Mouse (Mus musculus): Measurements from ENCODE around the gene Bbof1. TPM values are rescaled to one million over a fixed set of nuclear protein-coding genes. Genes with fewer than 3 reads are reported as not detected.

The Bbof1 gene
- total RNA-seq (2023) = under 1 TPM; 0.31 to 0.46 TPM

DNA sequence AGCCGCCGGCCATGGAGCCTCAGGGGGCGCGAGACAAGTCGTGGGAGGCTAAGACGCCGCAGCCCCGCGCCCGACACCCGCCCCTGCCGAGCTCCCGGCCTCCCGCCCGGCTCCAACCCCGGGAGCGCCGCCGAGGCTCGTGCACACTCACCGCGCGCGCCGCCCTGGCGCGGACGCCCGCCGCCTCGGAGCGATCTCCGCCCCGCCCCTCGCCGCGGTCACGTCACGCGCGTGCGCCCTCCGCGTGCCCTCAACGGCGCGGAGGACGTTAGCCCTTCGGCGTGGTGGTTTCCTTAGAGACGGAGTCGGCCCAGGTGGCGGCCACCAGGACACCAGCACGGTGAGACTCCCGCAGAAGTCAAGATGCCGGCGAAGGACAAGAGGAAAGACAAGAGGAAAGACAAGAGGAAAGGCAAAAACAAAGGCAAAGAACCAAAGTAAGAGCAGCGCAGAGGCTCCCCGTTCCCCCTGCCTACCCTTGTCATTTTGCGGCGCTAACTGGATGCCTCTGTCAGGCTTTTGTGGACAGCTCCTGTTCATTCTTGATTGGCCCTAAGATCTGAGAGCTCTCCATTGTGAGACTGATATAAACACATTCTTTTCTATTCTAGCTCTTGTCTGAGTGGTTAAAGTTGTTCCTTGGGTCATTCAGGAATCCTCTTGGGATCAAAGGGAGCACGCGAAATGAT lies at the start of gene Bbof1, which contains the start of gene Entpd5:
TSS of gene Bbof1 (plus strand) at position 253 of the 689 bp plus-strand sequence.
TSS of gene Entpd5 (minus strand) at position 211 of the 689 bp plus-strand sequence.

GRCm38 (mm10) chr12:84361555-84362489 lies 47.0 kb upstream of the Bbof1 start, which contains the start of the genes Coq6 and Fam161b:
Gene Coq6, plus strand, starts transcription at chr12:84361657.
Gene Fam161b, minus strand, starts transcription at chr12:84361833.

GRCm38 (mm10) chr12:84416834-84417604 lies 8.1 kb downstream of the Bbof1 start, which contains the start of gene Rnf113a2:
Gene Rnf113a2, plus strand, starts transcription at chr12:84417196.

DNA sequence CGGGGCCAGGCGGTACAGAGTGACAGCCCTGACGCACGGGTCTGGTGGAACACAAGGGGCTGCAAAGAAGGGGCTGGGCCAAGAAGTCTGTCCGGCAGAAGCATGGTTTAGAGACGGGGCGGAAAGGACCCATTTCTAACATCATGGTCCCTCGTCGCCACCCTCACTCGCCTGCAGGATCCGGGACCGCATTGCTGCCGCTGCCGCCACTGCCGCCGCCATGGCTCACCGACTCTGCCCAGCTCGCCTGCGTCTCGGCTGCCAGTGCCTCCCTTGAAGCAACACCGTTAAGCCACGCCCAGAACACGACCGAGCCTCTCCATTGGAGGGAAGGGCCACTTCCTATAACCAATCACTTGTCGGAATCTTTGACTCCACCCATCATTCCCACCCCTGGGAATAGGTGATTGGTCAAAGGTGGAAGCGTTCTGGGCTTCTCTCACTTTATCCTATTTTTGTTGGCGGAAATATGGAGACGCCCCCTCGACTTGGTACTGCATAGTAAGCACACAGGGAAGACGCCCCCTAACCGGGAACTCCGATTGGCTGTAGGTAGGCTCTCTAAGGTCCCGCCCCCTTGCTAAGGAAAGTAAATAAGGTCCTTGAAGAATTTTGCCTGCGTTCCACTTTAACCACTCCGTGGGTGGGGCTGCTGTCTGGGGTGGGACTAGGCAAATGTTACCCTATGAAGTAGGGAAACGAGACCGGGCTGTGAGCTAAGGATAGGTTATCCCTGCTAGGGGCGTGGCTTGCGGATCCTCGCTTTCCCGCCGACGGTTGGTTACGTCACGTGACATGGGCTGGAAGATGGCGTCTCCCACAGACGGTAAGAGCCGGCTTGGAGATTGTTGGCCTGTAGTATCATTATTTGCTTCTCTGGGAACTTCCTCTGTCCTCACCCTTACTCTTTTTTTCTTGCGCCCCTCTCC lies 42.1 kb downstream of the Bbof1 start, which contains the start of the genes Aldh6a1 and Lin52:
TSS of gene Aldh6a1 (minus strand) at position 287 of the 929 bp plus-strand sequence.
TSS of gene Lin52 (plus strand) at position 705 of the 929 bp plus-strand sequence.

Other genes starting within 250 kb of the Bbof1 start
- gene Elmsan1, start 190.2 kb upstream of the Bbof1 start, total RNA-seq (2023) = 10 to 100 TPM; 66.3 to 71.8 TPM
- gene Ptgr2, start 123.8 kb upstream of the Bbof1 start, total RNA-seq (2023) = 10 to 100 TPM; 15.0 to 16.0 TPM
- gene Zfp410, start 92.2 kb upstream of the Bbof1 start, total RNA-seq (2023) = 10 to 100 TPM; 32.5 to 32.6 TPM
- 10 to 100 TPM; 13.4 to 13.5 TPM for gene Coq6, start 47.4 kb upstream of the Bbof1 start, total RNA-seq (2023)
- gene Fam161b, start 47.2 kb upstream of the Bbof1 start, total RNA-seq (2023) = under 1 TPM; 0.48 to 0.93 TPM
- 10 to 100 TPM; 18.4 to 20.1 TPM for gene Entpd5, start within 50 bp of the Bbof1 start, total RNA-seq (2023)
- 10 to 100 TPM; 17.4 to 20.0 TPM for gene Rnf113a2, start 8.1 kb downstream of the Bbof1 start, total RNA-seq (2023)
- gene Aldh6a1, start 41.9 kb downstream of the Bbof1 start, total RNA-seq (2023) = 1 to 10 TPM; 2.6 to 4.3 TPM
- 1 to 10 TPM; 7.9 to 8.2 TPM for gene Lin52, start 42.4 kb downstream of the Bbof1 start, total RNA-seq (2023)
- gene Vsx2, start 160.7 kb downstream of the Bbof1 start, total RNA-seq (2023) = not detected
- 1 to 10 TPM; 8.2 to 8.9 TPM for gene Abcd4, start 208.3 kb downstream of the Bbof1 start, total RNA-seq (2023)
- not detected for gene Vrtn, start 231.9 kb downstream of the Bbof1 start, total RNA-seq (2023)

Measured in neutrophil, adult 83 days (primary cell).